Mouse (Mus musculus) hindbrain, embryonic 14.5 days (tissue): ENCODE results near the gene 1700113H08Rik. TPM values are rescaled to one million over a fixed set of nuclear protein-coding genes. Genes with fewer than 3 reads are reported as not detected.

Source experiments
- ATAC-seq: fragments of 200-750 bp; cut with Nextera tagmentation; 2 replicates; pipeline ENCODE4 v1.8.0; 2017; ENCODE audit warnings: moderate number of reproducible peaks, mild to moderate bottlenecking, moderate TSS enrichment, moderate library complexity; ENCODE audit not compliant: low FRiP score
- DNase-seq: peaks from one replicate; pipeline ENCODE4 v3.0.0-alpha.2; 2015; ENCODE audit warnings: low spot score
- H3K27ac ChIP-seq: fragments of 300-500 bp; sonication (generic); 2 replicates; pipeline ENCODE4 v1.5.1; 2014; ENCODE audit warnings: mild to moderate bottlenecking, moderate library complexity
- H3K27me3 ChIP-seq: fragments of 300-500 bp; sonication (generic); 2 replicates; pipeline ENCODE4 v1.6.1; 2014; ENCODE audit warnings: mild to moderate bottlenecking, low read length, mixed read lengths; ENCODE audit not compliant: control insufficient read depth, insufficient read depth
- H3K36me3 ChIP-seq: fragments of 300-500 bp; sonication (generic); replicated peaks from 2 replicates; pipeline ENCODE4 v1.6.1; 2014; ENCODE audit not compliant: control insufficient read depth, insufficient read depth
- H3K4me1 ChIP-seq: fragments of 300-500 bp; sonication (generic); replicated peaks from 2 replicates; pipeline ENCODE4 v1.6.1; 2014; ENCODE audit warnings: antibody characterized with exemption, low read length, mixed read lengths; ENCODE audit not compliant: control insufficient read depth, insufficient read depth
- H3K4me2 ChIP-seq: fragments of 300-500 bp; sonication (generic); replicated peaks from 2 replicates; pipeline ENCODE4 v1.6.1; 2014; ENCODE audit warnings: mild to moderate bottlenecking, moderate library complexity
- H3K4me3 ChIP-seq: fragments of 300-500 bp; sonication (generic); replicated peaks from 2 replicates; pipeline ENCODE4 v1.5.1; 2014; ENCODE audit warnings: mild to moderate bottlenecking, low read length
- H3K9ac ChIP-seq: fragments of 300-500 bp; sonication (generic); 2 replicates; pipeline ENCODE4 v1.6.1; 2014
- H3K9me3 ChIP-seq: fragments of 300-500 bp; sonication (generic); 2 replicates; pipeline ENCODE4 v1.6.1; 2016; ENCODE audit warnings: low read length; ENCODE audit not compliant: control insufficient read depth
- WGBS: fragments of 180-500 bp; shearing (Covaris S2); extraction: QIAGEN DNeasy Blood & Tissue Kit; methylation state at CpG from one replicate; pipeline ENCODE4 v1.1.7; 2014; 5-methylcytosine and 5-hydroxymethylcytosine counted together
- polyA plus RNA-seq: library from polyadenylated mRNA; unstranded; fragments of >200 nt; fragmentation: Nextera tagmentation; extraction: Ambion mirVana; gene quantifications from 2 replicates; pipeline ENCODE4 v1.2.1, GENCODE M21; 2014

The 1700113H08Rik gene
- polyA plus RNA-seq, 1 experiment from 2014 or later = not detected

DNA sequence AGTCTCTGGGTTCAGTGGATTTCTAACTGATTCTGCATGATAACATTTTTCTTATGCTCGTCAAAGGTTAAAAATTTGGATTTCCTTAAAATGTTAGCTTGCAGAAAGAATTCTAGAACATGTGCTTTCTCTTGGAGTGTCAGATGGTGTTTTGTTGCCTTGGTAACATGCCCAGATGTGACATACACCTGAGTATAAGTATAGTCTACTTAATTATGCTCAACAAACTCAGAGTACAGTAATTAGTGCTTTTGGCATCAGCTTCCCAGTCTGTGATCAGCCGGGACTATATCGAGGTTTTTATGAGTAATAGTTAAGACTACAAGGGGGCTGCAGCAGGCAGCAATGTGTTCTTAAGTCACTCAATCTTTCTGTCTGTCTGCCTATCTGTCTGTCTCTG, 53.1 kb downstream of the 1700113H08Rik start:
- no peak overlapping the region for H3K4me3 ChIP-seq
- DNase-seq (no peak), ATAC-seq (no peak)
- no peak overlapping the region for H3K9ac ChIP-seq
- H3K27me3 ChIP-seq = no peaks in the 10 kb centered on the region
- no peaks in the 10 kb centered on the region for H3K36me3 ChIP-seq
- no peaks in the 10 kb centered on the region for H3K9me3 ChIP-seq
- H3K4me1 ChIP-seq = no peaks in the 10 kb centered on the region
- H3K4me2 ChIP-seq = no peak overlapping the region
- 85% methylated on average over 3 of the region's 3 CpGs for WGBS
- no peak overlapping the region for H3K27ac ChIP-seq

GRCm38 (mm10) chr10:87125094-87125493, 67.2 kb downstream of the 1700113H08Rik start:
- no peak overlapping the region for H3K9ac ChIP-seq
- no peaks in the 10 kb centered on the region for H3K4me1 ChIP-seq
- no peak for ATAC-seq
- no peak for DNase-seq
- WGBS = 96% methylated on average over 5 of the region's 5 CpGs
- no peak overlapping the region for H3K4me2 ChIP-seq
- no peak overlapping the region for H3K27ac ChIP-seq
- H3K9me3 ChIP-seq = no peaks in the 10 kb centered on the region
- no peaks in the 10 kb centered on the region for H3K36me3 ChIP-seq
- H3K4me3 ChIP-seq = no peak overlapping the region
- no peaks in the 10 kb centered on the region for H3K27me3 ChIP-seq

DNA sequence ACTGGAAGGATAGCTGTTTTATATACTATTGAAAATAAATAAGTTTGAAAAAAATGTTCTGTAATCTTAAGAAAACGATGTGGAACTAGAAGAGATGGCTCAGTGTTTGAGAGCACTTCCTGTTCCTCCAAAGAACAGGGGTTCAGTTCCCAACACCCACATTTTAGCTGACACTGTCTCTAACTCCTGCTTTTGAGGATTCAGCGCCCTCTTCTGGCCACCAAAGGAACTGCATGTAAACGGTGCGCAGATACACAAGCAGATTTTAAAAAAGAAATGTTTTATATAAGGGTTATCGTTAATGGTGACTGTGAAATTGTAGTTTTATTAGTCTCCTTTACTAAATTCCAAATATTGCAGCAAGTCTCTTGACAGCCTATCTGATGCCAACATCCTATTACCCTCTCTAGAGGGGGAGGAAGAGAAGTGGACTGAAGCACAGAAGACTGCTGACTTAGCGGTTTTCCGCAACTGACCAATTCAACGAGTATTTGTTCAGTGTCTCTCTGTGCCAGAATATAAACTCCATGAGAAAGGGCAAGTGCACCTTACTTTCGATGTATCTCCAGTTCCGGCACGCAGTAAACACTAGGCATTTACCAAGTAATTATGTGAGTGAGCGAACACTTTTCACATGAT, 68.5 kb downstream of the 1700113H08Rik start:
- no peak overlapping the region for H3K27ac ChIP-seq
- no peaks in the 10 kb centered on the region for H3K36me3 ChIP-seq
- H3K4me1 ChIP-seq = no peaks in the 10 kb centered on the region
- no peaks in the 10 kb centered on the region for H3K27me3 ChIP-seq
- H3K9ac ChIP-seq = no peak overlapping the region
- 85% methylated on average over 12 of the region's 12 CpGs for WGBS
- H3K4me2 ChIP-seq = no peak overlapping the region
- no peak overlapping the region for H3K4me3 ChIP-seq
- no peak for DNase-seq
- H3K9me3 ChIP-seq = no peaks in the 10 kb centered on the region
- ATAC-seq = no peak

- H3K4me3 ChIP-seq = no peak overlapping the region
- no peaks in the 10 kb centered on the region for H3K27me3 ChIP-seq
- H3K4me2 ChIP-seq = no peak overlapping the region
- no peaks in the 10 kb centered on the region for H3K36me3 ChIP-seq
- H3K9me3 ChIP-seq = no peaks in the 10 kb centered on the region
- ATAC-seq (no peak), DNase-seq (no peak)
- H3K9ac ChIP-seq = no peak overlapping the region
- H3K4me1 ChIP-seq = no peaks in the 10 kb centered on the region
- WGBS = 95% methylated on average over 6 of the region's 6 CpGs
- no peak overlapping the region for H3K27ac ChIP-seq
Observed at GRCm38 (mm10) chr10:87151050-87151449, 93.2 kb downstream of the 1700113H08Rik start.

- Histone ChIP-seq H3K4me2 (no peak overlapping the region), H3K4me1 (no peaks in the 10 kb centered on the region), H3K4me3 (no peak overlapping the region), H3K9me3 (no peaks in the 10 kb centered on the region), H3K9ac (no peak overlapping the region), H3K36me3 (no peaks in the 10 kb centered on the region), H3K27ac (no peak overlapping the region), H3K27me3 (no peaks in the 10 kb centered on the region)
- WGBS = 66% methylated on average over 14 of the region's 14 CpGs
- ATAC-seq = no peak
- no peak for DNase-seq
Observed at GRCm38 (mm10) chr10:87153731-87154505, 96.1 kb downstream of the 1700113H08Rik start.

DNA sequence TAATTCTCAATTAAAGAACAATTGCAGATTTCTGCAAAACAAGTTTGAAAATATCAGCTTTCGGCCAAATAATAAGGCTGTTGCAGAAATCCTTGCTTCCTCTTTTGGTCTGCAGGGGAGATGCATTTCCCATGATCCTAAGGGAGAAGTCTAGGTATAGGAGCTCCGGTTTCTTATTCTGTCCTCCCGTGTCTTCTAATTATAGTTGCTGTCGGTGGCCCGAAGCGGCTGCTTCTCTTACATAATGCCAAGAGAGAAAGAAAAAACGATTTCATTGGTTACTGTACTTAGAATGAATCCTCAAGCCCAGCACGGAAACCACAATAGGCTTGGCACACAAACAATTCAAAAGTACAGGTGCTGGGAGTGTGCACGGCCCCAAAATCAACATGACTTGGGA, 101.9 kb downstream of the 1700113H08Rik start:
- ATAC-seq (no peak), DNase-seq (no peak)
- Histone ChIP-seq H3K9me3 (no peaks in the 10 kb centered on the region), H3K4me3 (no peak overlapping the region), H3K4me1 (no peaks in the 10 kb centered on the region), H3K27me3 (no peaks in the 10 kb centered on the region), H3K4me2 (no peak overlapping the region), H3K9ac (no peak overlapping the region), H3K36me3 (no peaks in the 10 kb centered on the region), H3K27ac (no peak overlapping the region)
- 80% methylated on average over 9 of the region's 9 CpGs for WGBS

DNA sequence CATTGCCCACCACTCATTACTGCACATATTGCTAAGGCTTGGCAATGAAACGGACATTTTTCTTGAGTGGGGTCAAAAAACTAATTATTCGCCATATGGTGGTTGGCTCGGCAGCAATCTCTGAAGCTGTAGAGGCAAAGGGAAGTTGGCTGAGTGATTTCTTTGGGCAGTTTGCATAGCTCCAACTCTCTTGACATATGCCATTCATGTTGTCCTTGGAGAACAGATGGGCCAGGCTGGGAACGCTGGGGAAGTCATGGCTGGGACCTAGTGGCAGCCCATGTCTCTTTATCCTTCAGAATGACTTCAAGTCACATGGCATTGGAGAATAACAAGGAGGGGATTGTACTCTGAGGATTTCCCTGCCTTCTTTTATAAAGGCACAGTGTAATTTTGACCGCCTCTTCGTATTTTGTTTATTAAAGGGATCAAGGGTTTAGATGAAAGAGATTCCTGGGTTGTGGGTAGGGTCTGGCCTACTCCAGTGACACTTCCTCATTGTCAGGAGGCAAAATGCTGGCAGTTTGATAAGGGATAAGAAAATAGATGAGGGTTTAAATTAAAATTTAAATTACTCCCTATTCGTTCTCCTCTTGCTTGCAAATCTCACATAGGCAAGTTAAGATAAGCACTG, 138.4 kb downstream of the 1700113H08Rik start:
- no peaks in the 10 kb centered on the region for H3K36me3 ChIP-seq
- no peak overlapping the region for H3K27ac ChIP-seq
- peak; percentile 53; the same call in 1 of the 2 replicates for ATAC-seq
- no peaks in the 10 kb centered on the region for H3K9me3 ChIP-seq
- no peak for DNase-seq
- H3K4me1 ChIP-seq = no peaks in the 10 kb centered on the region
- H3K4me3 ChIP-seq = no peak overlapping the region
- 46% methylated on average over 7 of the region's 7 CpGs for WGBS
- H3K4me2 ChIP-seq = no peak overlapping the region
- H3K27me3 ChIP-seq = no peaks in the 10 kb centered on the region
- H3K9ac ChIP-seq = no peak overlapping the region

GRCm38 (mm10) chr10:87198720-87199119, 140.9 kb downstream of the 1700113H08Rik start:
- Histone ChIP-seq H3K9me3 (no peaks in the 10 kb centered on the region), H3K9ac (no peak overlapping the region), H3K27me3 (no peaks in the 10 kb centered on the region), H3K4me1 (no peaks in the 10 kb centered on the region), H3K4me3 (no peak overlapping the region), H3K27ac (no peak overlapping the region), H3K4me2 (no peak overlapping the region), H3K36me3 (no peaks in the 10 kb centered on the region)
- WGBS = 95% methylated on average over 2 of the region's 2 CpGs
- no peak for DNase-seq
- no peak for ATAC-seq

DNA sequence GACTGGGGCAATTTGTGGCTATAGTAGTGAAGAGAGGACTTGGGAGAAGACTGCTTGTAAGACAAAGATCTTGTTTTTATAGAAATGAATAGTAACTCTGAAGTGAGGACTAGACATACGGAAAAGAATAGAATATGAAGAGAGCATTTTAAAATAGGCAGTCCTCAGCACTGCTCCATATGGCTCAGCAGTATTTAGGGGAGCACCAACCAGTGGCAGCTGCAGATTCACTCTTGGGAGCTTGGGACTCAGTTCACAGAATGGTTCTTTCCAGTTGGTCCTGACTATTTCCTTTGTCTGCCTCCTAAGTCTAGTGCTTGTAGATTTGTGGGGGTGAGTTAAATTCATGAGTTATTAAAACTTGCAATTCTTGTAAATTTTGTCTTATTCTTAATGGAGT, 151.6 kb downstream of the 1700113H08Rik start:
- Histone ChIP-seq H3K4me3 (no peak overlapping the region), H3K27me3 (no peaks in the 10 kb centered on the region), H3K9ac (no peak overlapping the region), H3K4me2 (no peak overlapping the region), H3K36me3 (no peaks in the 10 kb centered on the region), H3K4me1 (no peaks in the 10 kb centered on the region), H3K27ac (no peak overlapping the region), H3K9me3 (no peaks in the 10 kb centered on the region)
- 92% methylated on average over 1 of the region's 1 CpGs for WGBS
- no peak for ATAC-seq
- no peak for DNase-seq
